Mouse (Mus musculus): ENCODE measurements around the gene Ralgds. TPM values are rescaled to one million over a fixed set of nuclear protein-coding genes. Genes with fewer than 3 reads are reported as not detected.

Gene Ralgds
- polyA plus RNA-seq, 1 experiment from 2014 or later: 75.0 TPM

- 29% methylated on average over 2 of the region's 2 CpGs for WGBS
- Histone ChIP-seq H3K27me3 (replicated peaks; ENCODE audit: control insufficient read depth, insufficient read depth, low read length) (no peaks in the 10 kb centered on the region), H3K9me3 (ENCODE audit: control insufficient read depth, low read length) (no peaks in the 10 kb centered on the region), H3K4me2 (ENCODE audit: low read length) (peak overlapping the region; percentile 30; the same call in 1 of the 2 replicates), H3K4me1 (ENCODE audit: control insufficient read depth, insufficient read depth, low read depth, low read length) (peaks cover 74% of the 10 kb centered on the region), H3K9ac (ENCODE audit: low read depth, low read length) (no peak overlapping the region), H3K27ac (ENCODE audit: low read depth, low read length) (peak overlapping the region; percentile 59), H3K36me3 (ENCODE audit: control insufficient read depth, insufficient read depth, low read length) (no peaks in the 10 kb centered on the region), H3K4me3 (ENCODE audit: low read length) (no peak overlapping the region)
- ATAC-seq: peak; percentile 15; the same call in 1 of the 2 replicates
Measured at GRCm38 (mm10) chr2:28518231-28518630, 5.3 kb downstream of the Ralgds start.

- peak overlapping the region; percentile 1; the same call in 1 of the 2 replicates for H3K27ac ChIP-seq (ENCODE audit: low read depth, low read length)
- 46% methylated on average over 5 of the region's 5 CpGs for WGBS
- no peak overlapping the region for H3K4me3 ChIP-seq (ENCODE audit: low read length)
- ATAC-seq: no peak
- peaks cover 68% of the 10 kb centered on the region for H3K4me1 ChIP-seq (ENCODE audit: control insufficient read depth, insufficient read depth, low read depth, low read length)
- no peaks in the 10 kb centered on the region for H3K9me3 ChIP-seq (ENCODE audit: control insufficient read depth, low read length)
- H3K4me2 ChIP-seq (ENCODE audit: low read length): no peak overlapping the region
- no peak overlapping the region; the same call in 1 of the 2 replicates for H3K9ac ChIP-seq (ENCODE audit: low read depth, low read length)
- H3K27me3 ChIP-seq (replicated peaks; ENCODE audit: control insufficient read depth, insufficient read depth, low read length): no peaks in the 10 kb centered on the region
- no peaks in the 10 kb centered on the region for H3K36me3 ChIP-seq (ENCODE audit: control insufficient read depth, insufficient read depth, low read length)
Measured at GRCm38 (mm10) chr2:28520581-28520980, 7.7 kb downstream of the Ralgds start.

GRCm38 (mm10) chr2:28521571-28522151 is 8.7 kb downstream of the Ralgds start:
- ATAC-seq: peak; percentile 19; the same call in 1 of the 2 replicates

GRCm38 (mm10) chr2:28522166-28522565 is 9.2 kb downstream of the Ralgds start:
- no peaks in the 10 kb centered on the region for H3K9me3 ChIP-seq (ENCODE audit: control insufficient read depth, low read length)
- H3K27me3 ChIP-seq (replicated peaks; ENCODE audit: control insufficient read depth, insufficient read depth, low read length): no peaks in the 10 kb centered on the region
- H3K4me2 ChIP-seq (ENCODE audit: low read length): no peak overlapping the region
- H3K9ac ChIP-seq (ENCODE audit: low read depth, low read length): no peak overlapping the region
- no peaks in the 10 kb centered on the region for H3K36me3 ChIP-seq (ENCODE audit: control insufficient read depth, insufficient read depth, low read length)
- H3K4me3 ChIP-seq (ENCODE audit: low read length): no peak overlapping the region
- peak overlapping the region; percentile 33; the same call in 1 of the 2 replicates for H3K27ac ChIP-seq (ENCODE audit: low read depth, low read length)
- ATAC-seq: no peak
- H3K4me1 ChIP-seq (ENCODE audit: control insufficient read depth, insufficient read depth, low read depth, low read length): peaks cover 67% of the 10 kb centered on the region
- 88% methylated on average over 4 of the region's 4 CpGs for WGBS

More at GRCm38 (mm10) chr2:28521571-28522151, 8.7 kb downstream of the Ralgds start:
- Histone ChIP-seq H3K4me3 (ENCODE audit: low read length) (no peak overlapping the region), H3K4me2 (ENCODE audit: low read length) (no peak overlapping the region), H3K27me3 (replicated peaks; ENCODE audit: control insufficient read depth, insufficient read depth, low read length) (no peaks in the 10 kb centered on the region), H3K9me3 (ENCODE audit: control insufficient read depth, low read length) (no peaks in the 10 kb centered on the region), H3K4me1 (ENCODE audit: control insufficient read depth, insufficient read depth, low read depth, low read length) (peaks cover 67% of the 10 kb centered on the region), H3K36me3 (ENCODE audit: control insufficient read depth, insufficient read depth, low read length) (no peaks in the 10 kb centered on the region), H3K27ac (ENCODE audit: low read depth, low read length) (peak overlapping the region; percentile 33), H3K9ac (ENCODE audit: low read depth, low read length) (peak overlapping the region; percentile 37; the same call in 1 of the 2 replicates)
- 72% methylated on average over 6 of the region's 6 CpGs for WGBS

- no peaks in the 10 kb centered on the region for H3K9me3 ChIP-seq (ENCODE audit: control insufficient read depth, low read length)
- H3K36me3 ChIP-seq (ENCODE audit: control insufficient read depth, insufficient read depth, low read length): no peaks in the 10 kb centered on the region
- no peak overlapping the region for H3K9ac ChIP-seq (ENCODE audit: low read depth, low read length)
- no peaks in the 10 kb centered on the region for H3K27me3 ChIP-seq (replicated peaks; ENCODE audit: control insufficient read depth, insufficient read depth, low read length)
- no peak overlapping the region for H3K4me2 ChIP-seq (ENCODE audit: low read length)
- 5% methylated on average over 5 of the region's 5 CpGs for WGBS
- no peak overlapping the region for H3K4me3 ChIP-seq (ENCODE audit: low read length)
- peaks cover 64% of the 10 kb centered on the region for H3K4me1 ChIP-seq (ENCODE audit: control insufficient read depth, insufficient read depth, low read depth, low read length)
- H3K27ac ChIP-seq (ENCODE audit: low read depth, low read length): peak overlapping the region; percentile 44; the same call in 1 of the 2 replicates
- peak; percentile 84 for ATAC-seq
Measured at GRCm38 (mm10) chr2:28523643-28524117, 10.8 kb downstream of the Ralgds start.

GRCm38 (mm10) chr2:28524406-28524805 is 11.5 kb downstream of the Ralgds start:
- Histone ChIP-seq H3K4me2 (ENCODE audit: low read length) (no peak overlapping the region), H3K36me3 (ENCODE audit: control insufficient read depth, insufficient read depth, low read length) (no peaks in the 10 kb centered on the region), H3K4me1 (ENCODE audit: control insufficient read depth, insufficient read depth, low read depth, low read length) (peaks cover 65% of the 10 kb centered on the region), H3K27me3 (replicated peaks; ENCODE audit: control insufficient read depth, insufficient read depth, low read length) (no peaks in the 10 kb centered on the region), H3K4me3 (ENCODE audit: low read length) (no peak overlapping the region), H3K9me3 (ENCODE audit: control insufficient read depth, low read length) (no peaks in the 10 kb centered on the region), H3K9ac (ENCODE audit: low read depth, low read length) (no peak overlapping the region), H3K27ac (ENCODE audit: low read depth, low read length) (no peak overlapping the region)
- WGBS: 76% methylated on average over 10 of the region's 10 CpGs
- no peak for ATAC-seq

- peak overlapping the region; percentile 74 for H3K27ac ChIP-seq (ENCODE audit: low read depth, low read length)
- H3K9me3 ChIP-seq (ENCODE audit: control insufficient read depth, low read length): no peaks in the 10 kb centered on the region
- 13% methylated on average over 11 of the region's 11 CpGs for WGBS
- H3K4me2 ChIP-seq (ENCODE audit: low read length): no peak overlapping the region; the same call in 1 of the 2 replicates
- H3K4me1 ChIP-seq (ENCODE audit: control insufficient read depth, insufficient read depth, low read depth, low read length): peaks cover 67% of the 10 kb centered on the region
- H3K9ac ChIP-seq (ENCODE audit: low read depth, low read length): peak overlapping the region; percentile 54
- H3K27me3 ChIP-seq (replicated peaks; ENCODE audit: control insufficient read depth, insufficient read depth, low read length): no peaks in the 10 kb centered on the region
- H3K4me3 ChIP-seq (ENCODE audit: low read length): no peak overlapping the region
- peak; percentile 54 for ATAC-seq
- no peaks in the 10 kb centered on the region for H3K36me3 ChIP-seq (ENCODE audit: control insufficient read depth, insufficient read depth, low read length)
Measured at GRCm38 (mm10) chr2:28525219-28525942, 12.5 kb downstream of the Ralgds start.

- WGBS: 47% methylated on average over 12 of the region's 12 CpGs
- Histone ChIP-seq H3K9me3 (ENCODE audit: control insufficient read depth, low read length) (no peaks in the 10 kb centered on the region), H3K4me3 (ENCODE audit: low read length) (no peak overlapping the region), H3K27me3 (replicated peaks; ENCODE audit: control insufficient read depth, insufficient read depth, low read length) (no peaks in the 10 kb centered on the region), H3K4me2 (ENCODE audit: low read length) (peak overlapping the region; percentile 6; the same call in 1 of the 2 replicates), H3K4me1 (ENCODE audit: control insufficient read depth, insufficient read depth, low read depth, low read length) (peaks cover 63% of the 10 kb centered on the region), H3K36me3 (ENCODE audit: control insufficient read depth, insufficient read depth, low read length) (no peaks in the 10 kb centered on the region), H3K9ac (ENCODE audit: low read depth, low read length) (0 out of 2 replicates have a peak overlapping the region, but pooled peaks have one; percentile 32), H3K27ac (ENCODE audit: low read depth, low read length) (peak overlapping the region; percentile 74)
- no peak; the same call in 1 of the 2 replicates for ATAC-seq
Measured at GRCm38 (mm10) chr2:28525943-28526876, 13.3 kb downstream of the Ralgds start.

All from hindbrain, embryonic 16.5 days (tissue).